Mouse (Mus musculus) embryonic facial prominence, embryonic 14.5 days (tissue): ENCODE measurements around the gene Gcnt2. TPM values are rescaled to one million over a fixed set of nuclear protein-coding genes. Genes with fewer than 3 reads are reported as not detected.
"Not testable (repeated sequence)": the region's sequence is repeated elsewhere in the genome, so short reads cannot be mapped to it uniquely, and the experiment has no call there.

ENCODE experiments used
- ATAC-seq: fragments of 200-750 bp; cut with Nextera tagmentation; 2 replicates; pipeline ENCODE4 v1.8.0; 2017; ENCODE audit warnings: low read depth, moderate number of reproducible peaks, moderate TSS enrichment
- DNase-seq: peaks from one replicate; pipeline ENCODE4 v3.0.0-alpha.2; 2015; ENCODE audit warnings: low spot score
- H3K27ac ChIP-seq: fragments of 300-500 bp; sonication (generic); replicated peaks from 2 replicates; pipeline ENCODE4 v1.5.1; 2014; ENCODE audit warnings: low read depth, mild to moderate bottlenecking, low read length, moderate library complexity
- H3K27me3 ChIP-seq: fragments of 300-500 bp; sonication (generic); replicated peaks from 2 replicates; pipeline ENCODE4 v1.6.1; 2014; ENCODE audit warnings: low read length; ENCODE audit not compliant: control insufficient read depth, insufficient read depth
- H3K36me3 ChIP-seq: fragments of 300-500 bp; sonication (generic); 2 replicates; pipeline ENCODE4 v1.6.1; 2014; ENCODE audit warnings: low read length, mixed read lengths; ENCODE audit not compliant: control insufficient read depth, insufficient read depth
- H3K4me1 ChIP-seq: fragments of 300-500 bp; sonication (generic); 2 replicates; pipeline ENCODE4 v1.6.1; 2014; ENCODE audit warnings: antibody characterized with exemption, low read length; ENCODE audit not compliant: control insufficient read depth, insufficient read depth
- H3K4me2 ChIP-seq: fragments of 300-500 bp; sonication (generic); 2 replicates; pipeline ENCODE4 v1.6.1; 2014; ENCODE audit warnings: low read depth, mild to moderate bottlenecking, low read length, moderate library complexity, mixed read lengths
- H3K4me3 ChIP-seq: fragments of 300-500 bp; sonication (generic); 2 replicates; pipeline ENCODE4 v1.5.1; 2014; ENCODE audit warnings: low read depth, mild to moderate bottlenecking, low read length
- H3K9ac ChIP-seq: fragments of 300-500 bp; sonication (generic); 2 replicates; pipeline ENCODE4 v1.6.1; 2014; ENCODE audit warnings: low read depth, mild to moderate bottlenecking, low read length, moderate library complexity, mixed read lengths
- H3K9me3 ChIP-seq: fragments of 300-500 bp; sonication (generic); 2 replicates; pipeline ENCODE4 v1.6.1; 2016; ENCODE audit warnings: low read length; ENCODE audit not compliant: control insufficient read depth
- WGBS: fragments of 180-500 bp; shearing (Covaris S2); extraction: QIAGEN DNeasy Blood & Tissue Kit; methylation state at CpG from one replicate; pipeline ENCODE4 v1.1.7; 2014; 5-methylcytosine and 5-hydroxymethylcytosine counted together
- polyA plus RNA-seq: library from polyadenylated mRNA; unstranded; fragments of >200 nt; fragmentation: Nextera tagmentation; extraction: Ambion mirVana; gene quantifications from 2 replicates; pipeline ENCODE4 v1.2.1, GENCODE M21; 2014

Gene Gcnt2
- polyA plus RNA-seq, 1 experiment from 2014 or later = 6.2 TPM

DNA sequence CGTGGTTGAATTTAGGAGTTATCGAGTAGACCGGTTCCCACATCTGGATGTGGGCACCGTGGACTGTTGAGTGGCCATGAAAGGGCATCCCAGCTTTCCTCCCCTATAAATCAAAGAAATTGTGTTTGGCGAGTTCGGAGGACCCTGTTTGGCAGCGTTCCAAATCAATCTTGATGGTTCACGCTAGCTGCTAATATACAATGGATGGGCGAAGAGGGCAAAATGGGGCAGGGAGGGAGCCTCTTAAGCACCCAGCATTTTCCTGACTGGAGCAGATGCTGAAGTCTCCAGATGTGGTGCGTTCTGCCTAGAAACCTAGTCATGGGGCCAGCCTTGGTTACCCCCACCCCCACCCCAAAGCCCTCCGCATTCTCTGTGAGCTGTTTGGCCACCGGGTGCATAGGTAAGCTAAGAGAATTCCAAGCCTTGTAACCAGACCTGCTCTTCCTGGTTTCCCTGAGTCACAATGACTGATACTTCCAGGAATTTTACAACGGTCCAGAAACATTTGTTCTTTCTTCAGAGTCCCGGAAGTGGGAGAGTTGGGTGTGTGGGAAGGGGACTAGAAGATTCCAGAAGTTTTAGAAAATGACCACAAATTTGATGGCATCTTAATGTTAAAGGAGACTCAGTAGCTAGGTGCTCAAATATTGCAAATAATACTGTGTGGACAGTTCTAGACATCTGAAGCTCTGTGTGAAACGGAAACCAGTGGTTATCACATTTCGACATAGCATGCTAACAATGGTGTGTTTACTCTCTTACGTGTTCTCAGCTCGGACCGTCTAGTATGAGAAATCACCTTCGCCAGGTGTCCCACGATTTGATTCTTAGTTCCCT, 57.0 kb downstream of the Gcnt2 start:
- Histone ChIP-seq H3K36me3 (no peaks in the 10 kb centered on the region), H3K27me3 (peaks cover 22% of the 10 kb centered on the region; the same call in 1 of the 2 replicates), H3K4me1 (peaks cover 17% of the 10 kb centered on the region; the same call in 1 of the 2 replicates), H3K4me3 (peak overlapping the region; percentile 46), H3K4me2 (peak overlapping the region; percentile 76), H3K9ac (no peak overlapping the region), H3K27ac (no peak overlapping the region), H3K9me3 (no peaks in the 10 kb centered on the region)
- no peak for ATAC-seq
- DNase-seq = peak; percentile 40
- WGBS = 6% methylated on average over 21 of the region's 21 CpGs

- Histone ChIP-seq H3K4me1 (peaks cover 17% of the 10 kb centered on the region; the same call in 1 of the 2 replicates), H3K36me3 (no peaks in the 10 kb centered on the region), H3K9me3 (no peaks in the 10 kb centered on the region), H3K4me2 (peak overlapping the region; percentile 76), H3K9ac (peak overlapping the region; percentile 56), H3K27ac (no peak overlapping the region), H3K4me3 (peak overlapping the region; percentile 46), H3K27me3 (peaks cover 22% of the 10 kb centered on the region; the same call in 1 of the 2 replicates)
- DNase-seq = peak; percentile 83
- peak; percentile 73 for ATAC-seq
- under 1% methylated on average over 37 of the region's 38 CpGs for WGBS
Observed at GRCm38 (mm10) chr13:40917161-40918091, 57.9 kb downstream of the Gcnt2 start.

DNA sequence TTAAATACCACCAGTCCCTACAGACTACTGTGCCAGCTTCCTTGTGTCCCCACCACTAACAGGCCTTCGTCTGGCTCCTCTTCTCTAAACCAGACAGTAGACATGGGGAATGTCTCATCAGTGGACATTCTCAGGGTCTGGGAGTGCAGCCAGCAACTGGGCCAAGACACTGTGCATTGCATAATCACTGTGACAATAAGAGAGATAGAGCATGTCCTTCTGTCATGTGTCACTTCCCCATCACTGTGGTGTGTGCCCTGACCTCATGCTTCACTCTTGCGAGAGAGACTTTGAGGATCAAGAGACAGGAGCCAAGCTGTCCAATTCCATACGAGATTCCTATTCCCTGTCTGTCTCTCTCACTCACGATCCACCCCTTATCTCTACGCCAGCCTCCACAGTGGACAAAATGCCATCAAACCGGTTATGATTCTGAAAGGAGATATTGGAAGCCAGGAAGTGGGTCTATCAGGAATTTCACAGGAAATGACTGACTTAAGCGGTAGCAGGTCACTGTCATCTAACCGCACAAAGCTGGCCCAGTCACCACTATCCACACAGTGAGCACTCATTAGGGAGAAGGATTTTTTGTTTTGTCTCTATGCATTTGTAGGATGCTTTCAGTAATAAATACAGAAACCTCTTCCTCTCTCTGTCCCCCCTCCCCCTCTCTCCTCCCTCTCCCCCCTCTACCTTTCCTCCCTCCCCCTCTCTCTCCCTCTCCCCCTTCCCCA, 61.9 kb downstream of the Gcnt2 start:
- no peaks in the 10 kb centered on the region for H3K9me3 ChIP-seq
- no peak overlapping the region for H3K9ac ChIP-seq
- no peak overlapping the region for H3K27ac ChIP-seq
- H3K36me3 ChIP-seq = no peaks in the 10 kb centered on the region
- peaks cover 22% of the 10 kb centered on the region; the same call in 1 of the 2 replicates for H3K27me3 ChIP-seq
- DNase-seq (no peak), ATAC-seq (no peak)
- 63% methylated on average over 8 of the region's 8 CpGs for WGBS
- H3K4me3 ChIP-seq = no peak overlapping the region
- no peak overlapping the region for H3K4me2 ChIP-seq
- peaks cover 12% of the 10 kb centered on the region; the same call in 1 of the 2 replicates for H3K4me1 ChIP-seq

GRCm38 (mm10) chr13:40922311-40922877, 62.8 kb downstream of the Gcnt2 start:
- no peak overlapping the region for H3K4me2 ChIP-seq
- peaks cover 7% of the 10 kb centered on the region; the same call in 1 of the 2 replicates for H3K4me1 ChIP-seq
- H3K27ac ChIP-seq = no peak overlapping the region
- H3K36me3 ChIP-seq = no peaks in the 10 kb centered on the region
- H3K4me3 ChIP-seq = no peak overlapping the region
- DNase-seq (no peak), ATAC-seq (no peak)
- H3K9ac ChIP-seq = no peak overlapping the region
- 77% methylated on average over 11 of the region's 11 CpGs for WGBS
- no peaks in the 10 kb centered on the region for H3K9me3 ChIP-seq
- peaks cover 15% of the 10 kb centered on the region; the same call in 1 of the 2 replicates for H3K27me3 ChIP-seq

- no peak overlapping the region for H3K9ac ChIP-seq
- no peak overlapping the region for H3K4me2 ChIP-seq
- ATAC-seq = no peak
- no peaks in the 10 kb centered on the region for H3K9me3 ChIP-seq
- H3K36me3 ChIP-seq = no peaks in the 10 kb centered on the region
- WGBS = 43% methylated on average over 4 of the region's 4 CpGs
- no peak overlapping the region for H3K4me3 ChIP-seq
- H3K4me1 ChIP-seq = no peaks in the 10 kb centered on the region
- no peak overlapping the region for H3K27ac ChIP-seq
- H3K27me3 ChIP-seq = peaks cover 2% of the 10 kb centered on the region; the same call in 1 of the 2 replicates
- no peak for DNase-seq
Observed at GRCm38 (mm10) chr13:40923756-40924315, 64.3 kb downstream of the Gcnt2 start.

GRCm38 (mm10) chr13:40928192-40928898, 68.8 kb downstream of the Gcnt2 start:
- Histone ChIP-seq H3K36me3 (no peaks in the 10 kb centered on the region), H3K27ac (no peak overlapping the region; the same call in 1 of the 2 replicates), H3K27me3 (no peaks in the 10 kb centered on the region), H3K9ac (no peak overlapping the region), H3K4me3 (no peak overlapping the region), H3K4me1 (no peaks in the 10 kb centered on the region), H3K4me2 (no peak overlapping the region), H3K9me3 (no peaks in the 10 kb centered on the region)
- ATAC-seq = no peak
- WGBS = 77% methylated on average over 9 of the region's 9 CpGs
- DNase-seq = no peak

DNA sequence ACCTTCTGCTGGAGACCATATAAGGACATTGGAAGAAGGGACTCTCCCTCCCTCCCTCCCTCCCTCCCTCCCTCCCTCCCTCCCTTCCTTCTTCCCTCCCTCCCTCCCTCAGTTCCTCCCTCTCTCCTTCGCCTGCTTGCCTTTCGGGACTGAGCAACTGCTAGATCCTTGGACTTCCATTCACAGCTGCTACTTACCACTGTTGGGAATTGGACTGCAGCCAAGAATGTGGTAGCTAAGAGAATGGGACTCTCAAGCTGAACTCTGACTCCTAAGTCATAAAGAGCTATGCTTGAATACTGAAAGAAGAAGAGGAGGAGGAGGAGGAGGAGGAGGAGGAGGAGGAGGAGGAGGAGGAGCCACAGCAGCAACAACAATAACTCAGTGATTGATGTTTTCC, 72.3 kb downstream of the Gcnt2 start:
- not testable (repeated sequence) for H3K4me1 ChIP-seq, H3K4me3 ChIP-seq, H3K9ac ChIP-seq, H3K36me3 ChIP-seq, H3K9me3 ChIP-seq, H3K4me2 ChIP-seq, H3K27ac ChIP-seq, H3K27me3 ChIP-seq
- peak; percentile 92 for DNase-seq
- WGBS = no CpG with 5 or more reads among the region's 2 CpGs
- peak; percentile 83 for ATAC-seq
